Mouse (Mus musculus) testis, adult 2 months (tissue): ENCODE results near the gene Ppt1.

Experiments
- CTCF ChIP-seq: fragments of 200-500 bp; IDR thresholded peaks from 2 replicates; pipeline ENCODE4 v1.5.1; 2012; ENCODE audit warnings: low read depth, mild to moderate bottlenecking, inconsistent platforms, low read length, moderate library complexity; ENCODE audit not compliant: control insufficient read depth, insufficient read depth, insufficient replicate concordance
- POLR2A ChIP-seq: fragments of 200-500 bp; IDR thresholded peaks from 2 replicates; pipeline ENCODE4 v1.6.1; 2012; ENCODE audit warnings: low read depth, mild to moderate bottlenecking, inconsistent platforms, low read length, moderate library complexity; ENCODE audit not compliant: control insufficient read depth

GRCm38 (mm10) chr4:122870027-122870426 lies 34.0 kb downstream of the Ppt1 start:
- TF ChIP-seq CTCF (no peak; the same call in 1 of the 2 replicates), POLR2A (no peak)
